Mouse (Mus musculus) erythroblast, embryonic 14.5 days (primary cell): ENCODE measurements around the gene Runx3. TPM values are rescaled to one million over a fixed set of nuclear protein-coding genes. Genes with fewer than 3 reads are reported as not detected.

Experiments used
- H3K27me3 ChIP-seq: 2 replicates; pipeline ENCODE4 v1.6.1; 2012; ENCODE audit warnings: inconsistent platforms; ENCODE audit not compliant: control insufficient read depth
- H3K36me3 ChIP-seq: 2 replicates; pipeline ENCODE4 v1.6.1; 2012; ENCODE audit warnings: mild to moderate bottlenecking, inconsistent platforms; ENCODE audit not compliant: control insufficient read depth
- H3K4me1 ChIP-seq: 2 replicates; pipeline ENCODE4 v1.6.1; 2012; ENCODE audit warnings: inconsistent platforms; ENCODE audit not compliant: control insufficient read depth
- H3K4me3 ChIP-seq: replicated peaks from 2 replicates; pipeline ENCODE3; 2012; ENCODE audit warnings: moderate library complexity, mild to moderate bottlenecking, inconsistent platforms
- H3K9me3 ChIP-seq: 2 replicates; pipeline ENCODE4 v1.6.1; 2012; ENCODE audit warnings: low read length, inconsistent platforms, mixed read lengths; ENCODE audit not compliant: control insufficient read depth
- GATA1 ChIP-seq: IDR thresholded peaks from 2 replicates; pipeline ENCODE4 v1.6.1; 2012; ENCODE audit warnings: low read length, inconsistent platforms, mixed read lengths
- TAL1 ChIP-seq: IDR thresholded peaks from 3 replicates; pipeline ENCODE4 v1.6.1; 2012; ENCODE audit warnings: low read length, inconsistent platforms, mixed read lengths
- polyA plus RNA-seq: library from polyadenylated mRNA; stranded (reverse); fragments of >175 nt; gene quantifications from 2 replicates; pipeline ENCODE4 v1.2.3, GENCODE M21; 2012

Gene Runx3
- polyA plus RNA-seq, 1 experiment: 0.61 TPM

GRCm38 (mm10) chr4:135151988-135152594 is 31.6 kb downstream of the Runx3 start:
- Histone ChIP-seq H3K27me3 (peaks cover 100% of the 10 kb centered on the region), H3K4me3 (peak overlapping the region; percentile 49), H3K9me3 (no peaks in the 10 kb centered on the region), H3K36me3 (no peaks in the 10 kb centered on the region), H3K4me1 (peaks cover 17% of the 10 kb centered on the region)
- no peak for TF ChIP-seq GATA1

- Histone ChIP-seq H3K4me3 (peak overlapping the region; percentile 58), H3K27me3 (peaks cover 100% of the 10 kb centered on the region), H3K4me1 (peaks cover 17% of the 10 kb centered on the region), H3K9me3 (no peaks in the 10 kb centered on the region), H3K36me3 (no peaks in the 10 kb centered on the region)
- TF ChIP-seq GATA1 (no peak), TAL1 (no peak)
These were observed 32.4 kb downstream of the Runx3 start for GRCm38 (mm10) chr4:135152834-135153259.

- Histone ChIP-seq H3K9me3 (no peaks in the 10 kb centered on the region), H3K4me1 (peaks cover 18% of the 10 kb centered on the region), H3K27me3 (peaks cover 96% of the 10 kb centered on the region), H3K36me3 (no peaks in the 10 kb centered on the region), H3K4me3 (peak overlapping the region; percentile 58)
- TF ChIP-seq GATA1 (no peak), TAL1 (no peak)
These were observed 33.0 kb downstream of the Runx3 start for GRCm38 (mm10) chr4:135153260-135154088.

GRCm38 (mm10) chr4:135154089-135154949 is 33.9 kb downstream of the Runx3 start:
- H3K4me3 ChIP-seq: no peak overlapping the region
- no peaks in the 10 kb centered on the region for H3K36me3 ChIP-seq

GRCm38 (mm10) chr4:135155106-135155800 is 34.8 kb downstream of the Runx3 start:
- H3K4me3 ChIP-seq: no peak overlapping the region
- no peaks in the 10 kb centered on the region for H3K9me3 ChIP-seq
- H3K27me3 ChIP-seq: peaks cover 85% of the 10 kb centered on the region
- H3K4me1 ChIP-seq: peaks cover 21% of the 10 kb centered on the region
- no peaks in the 10 kb centered on the region for H3K36me3 ChIP-seq
- no peak for TF ChIP-seq GATA1
- TF ChIP-seq TAL1: no peak

More at GRCm38 (mm10) chr4:135154089-135154949, 33.9 kb downstream of the Runx3 start:
- Histone ChIP-seq H3K27me3 (peaks cover 94% of the 10 kb centered on the region), H3K9me3 (no peaks in the 10 kb centered on the region), H3K4me1 (peaks cover 21% of the 10 kb centered on the region)
- no peak for TF ChIP-seq TAL1
- no peak for TF ChIP-seq GATA1

- H3K4me3 ChIP-seq: no peak overlapping the region
- peaks cover 19% of the 10 kb centered on the region for H3K4me1 ChIP-seq
- H3K27me3 ChIP-seq: peaks cover 78% of the 10 kb centered on the region
- no peak for TF ChIP-seq TAL1
- no peak for TF ChIP-seq GATA1
- no peaks in the 10 kb centered on the region for H3K9me3 ChIP-seq
- no peaks in the 10 kb centered on the region for H3K36me3 ChIP-seq
These were observed 35.5 kb downstream of the Runx3 start for GRCm38 (mm10) chr4:135155805-135156469.

- H3K4me1 ChIP-seq: peaks cover 19% of the 10 kb centered on the region
- TF ChIP-seq GATA1 (no peak), TAL1 (no peak)
- no peaks in the 10 kb centered on the region for H3K9me3 ChIP-seq
- no peak overlapping the region for H3K4me3 ChIP-seq
- H3K27me3 ChIP-seq: peaks cover 72% of the 10 kb centered on the region
- H3K36me3 ChIP-seq: no peaks in the 10 kb centered on the region
These were observed 36.1 kb downstream of the Runx3 start for GRCm38 (mm10) chr4:135156531-135156930.

DNA sequence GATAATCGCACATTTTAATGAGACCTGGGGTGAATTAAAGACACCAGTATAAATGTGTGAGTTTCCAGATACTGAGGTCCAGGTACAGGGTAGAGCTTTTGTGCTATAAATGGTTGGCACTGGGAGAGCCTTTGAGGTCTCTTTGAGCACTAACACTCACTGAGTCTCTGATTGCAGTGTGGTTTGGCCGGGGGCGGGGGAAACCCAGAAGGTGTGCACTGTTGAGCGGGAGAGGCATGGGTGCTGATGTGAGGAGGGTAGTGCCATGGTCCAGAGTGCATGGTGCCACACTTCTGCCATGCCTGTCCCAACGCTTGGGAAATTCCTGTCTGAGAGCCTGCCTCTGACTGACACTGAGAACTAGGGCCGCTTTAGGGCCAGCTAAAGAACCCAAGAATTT is 36.9 kb downstream of the Runx3 start:
- Histone ChIP-seq H3K4me1 (peaks cover 15% of the 10 kb centered on the region), H3K27me3 (peaks cover 64% of the 10 kb centered on the region), H3K36me3 (no peaks in the 10 kb centered on the region), H3K9me3 (no peaks in the 10 kb centered on the region), H3K4me3 (no peak overlapping the region)
- no peak for TF ChIP-seq GATA1
- no peak for TF ChIP-seq TAL1
